Mouse (Mus musculus) activated CD4-positive, CD25-positive, alpha-beta regulatory T cell, adult 4 months (primary cell): ENCODE results near the gene Adam22. TPM values are rescaled to one million over a fixed set of nuclear protein-coding genes. Genes with fewer than 3 reads are reported as not detected.

Source experiments
- ATAC-seq: one replicate; pipeline ENCODE4 v1.8.0; 2017
- polyA plus RNA-seq, 2 experiments: library from polyadenylated mRNA; unstranded; fragments of 100-300 nt; shearing (Covaris generic); gene quantifications; one replicate each; pipeline ENCODE4 v1.2.1; 2017

The Adam22 gene
- polyA plus RNA-seq, 2 experiments from 2014 or later = 0.48 to 0.90 TPM

DNA sequence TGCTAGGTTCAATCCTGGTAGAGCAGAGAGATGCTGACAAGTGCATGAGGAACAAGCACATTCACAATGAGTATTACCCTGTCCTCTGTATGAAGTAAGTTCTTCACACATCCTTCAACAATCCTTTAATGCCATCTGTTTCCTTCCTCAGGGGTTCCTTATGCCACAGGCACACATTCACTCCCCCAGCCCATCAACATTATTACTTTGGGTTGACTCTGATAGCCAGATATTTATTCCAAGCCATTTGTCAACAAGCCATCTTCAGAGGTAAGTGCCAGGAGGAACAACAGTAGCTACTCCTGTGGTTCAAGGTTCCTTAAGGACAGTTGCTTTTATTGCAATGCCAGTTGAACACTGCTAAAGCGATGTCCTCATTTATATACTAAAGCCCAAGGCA, 216.3 kb downstream of the Adam22 start:
- ATAC-seq = no peak

DNA sequence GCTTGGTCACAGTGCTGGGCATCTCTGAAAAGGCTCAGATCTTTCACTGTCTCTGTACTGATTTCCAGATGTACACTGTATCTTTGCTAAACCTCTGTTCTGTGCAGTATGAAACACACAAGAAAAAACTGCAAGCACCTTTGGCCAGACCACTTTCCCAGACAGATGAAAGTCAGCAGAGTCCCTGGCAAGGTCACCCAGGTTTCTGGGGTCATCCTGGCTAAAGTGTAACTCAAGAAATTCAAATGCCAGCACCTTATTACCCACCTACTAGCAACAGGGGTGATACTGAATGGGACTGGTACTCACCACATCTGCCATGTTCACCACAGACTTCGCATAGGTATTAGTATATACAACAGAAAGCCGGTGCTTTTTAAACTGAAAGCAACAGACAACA, 221.8 kb downstream of the Adam22 start:
- ATAC-seq = no peak

DNA sequence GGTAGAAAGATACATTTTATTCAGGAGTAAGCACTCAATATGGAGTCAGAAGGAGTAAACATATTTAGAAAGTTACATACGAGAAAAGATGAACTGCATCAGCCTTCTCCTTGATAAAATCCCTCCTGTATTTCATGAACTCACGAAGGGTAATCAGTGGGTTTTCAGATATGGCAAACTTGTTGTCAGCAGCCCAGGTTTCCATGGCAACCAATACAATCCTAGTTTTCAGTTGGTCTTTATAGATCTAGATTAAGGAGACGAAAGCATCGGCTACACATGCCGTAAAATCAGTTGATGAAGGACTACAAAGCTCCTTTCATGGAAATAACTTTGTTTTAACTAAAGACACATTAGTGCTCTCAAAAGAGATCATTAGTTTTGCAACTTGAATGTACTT, 222.5 kb downstream of the Adam22 start:
- no peak for ATAC-seq

DNA sequence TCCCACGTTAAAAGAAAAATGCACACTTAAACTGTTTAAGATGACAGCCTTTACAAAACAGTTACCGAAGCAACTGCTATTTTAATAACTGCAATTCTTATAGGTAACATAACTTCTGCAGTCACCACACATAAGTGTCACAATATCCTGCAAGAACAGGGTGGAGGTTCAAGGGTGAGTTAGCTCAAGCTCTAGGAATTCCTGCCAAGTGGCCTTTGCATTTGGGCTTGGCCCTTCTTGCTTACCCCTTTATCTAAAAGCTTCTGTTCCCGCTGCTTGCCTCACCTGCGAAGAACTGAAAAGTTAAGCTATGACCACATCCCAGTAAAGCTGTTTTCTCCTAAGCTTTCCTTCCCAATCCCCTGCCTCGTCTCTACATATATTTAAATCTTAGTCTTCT, 235.4 kb downstream of the Adam22 start:
- no peak for ATAC-seq

DNA sequence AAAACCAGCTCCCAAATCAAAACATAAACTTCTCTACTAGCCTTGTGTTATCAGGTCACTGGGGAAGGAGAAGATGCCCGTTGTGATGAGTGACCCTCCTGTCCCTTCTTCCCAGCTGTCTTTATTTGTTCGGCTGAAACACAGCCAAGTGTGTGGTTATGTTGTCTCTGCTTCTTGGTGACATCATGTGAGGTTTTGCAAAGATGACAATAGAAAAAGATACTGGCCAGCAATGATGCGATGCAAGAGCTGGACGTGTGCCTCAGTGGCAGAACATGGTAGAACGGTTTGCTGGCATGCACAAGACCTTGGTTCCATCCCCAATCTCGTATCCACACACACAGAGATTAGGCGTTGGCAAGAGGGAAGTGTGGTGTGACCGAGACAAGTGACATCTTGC, 236.0 kb downstream of the Adam22 start:
- no peak for ATAC-seq

DNA sequence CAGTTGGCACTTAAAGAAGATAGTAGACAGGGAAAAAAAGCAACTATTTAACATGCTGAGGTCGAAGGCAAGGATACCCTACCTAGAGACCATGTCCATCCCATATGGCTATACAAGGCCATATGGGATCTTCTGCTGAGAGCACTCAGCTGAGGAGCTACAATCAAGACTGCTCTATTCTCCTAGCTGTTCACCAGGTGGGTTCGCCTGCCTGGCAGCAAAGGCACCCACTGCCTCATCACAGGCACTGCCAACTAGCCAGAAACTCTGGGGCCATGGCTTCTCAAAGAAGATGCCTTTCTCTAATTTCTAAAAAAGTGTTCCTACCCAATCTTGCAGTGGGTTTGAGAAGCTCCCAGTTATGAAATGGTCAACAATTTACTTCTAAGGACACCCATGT, 238.2 kb downstream of the Adam22 start:
- no peak for ATAC-seq

DNA sequence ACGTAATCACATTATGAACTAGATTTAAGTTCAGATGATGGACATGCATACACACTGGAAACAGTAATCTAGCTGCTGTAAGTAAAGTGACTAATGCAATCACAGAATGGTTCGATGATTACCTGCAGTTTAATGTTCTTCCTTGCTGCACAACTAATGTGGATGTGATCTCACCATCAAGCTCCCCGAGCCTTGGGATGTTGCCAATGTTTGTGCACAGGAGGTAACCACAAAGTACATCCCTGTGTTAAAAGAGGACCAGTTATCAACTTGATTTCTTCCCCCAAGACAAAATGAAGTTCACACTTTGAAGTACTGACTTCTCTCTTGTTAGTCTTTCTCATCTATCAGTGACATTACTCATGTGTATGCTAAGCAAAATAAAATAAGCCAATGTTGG, 247.0 kb downstream of the Adam22 start:
- ATAC-seq = no peak

DNA sequence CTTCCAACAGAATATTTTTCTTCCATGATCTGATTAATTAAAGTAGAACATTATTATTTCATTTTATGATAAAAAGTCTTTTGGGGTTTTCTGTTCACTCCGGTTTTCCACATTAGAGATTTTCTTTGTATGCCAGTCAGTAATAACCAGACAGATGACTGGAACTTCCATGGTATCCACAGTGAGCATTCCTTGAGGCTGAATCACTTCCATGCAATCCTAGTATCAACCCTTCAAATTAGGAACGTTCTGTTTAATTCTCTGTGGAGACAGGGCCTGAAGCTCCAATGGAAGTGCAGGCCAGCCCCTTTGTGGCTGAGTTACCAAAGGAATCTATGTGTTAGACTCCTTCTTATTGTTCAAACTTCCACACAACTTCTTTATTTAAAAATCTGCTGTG, 247.9 kb downstream of the Adam22 start:
- no peak for ATAC-seq

DNA sequence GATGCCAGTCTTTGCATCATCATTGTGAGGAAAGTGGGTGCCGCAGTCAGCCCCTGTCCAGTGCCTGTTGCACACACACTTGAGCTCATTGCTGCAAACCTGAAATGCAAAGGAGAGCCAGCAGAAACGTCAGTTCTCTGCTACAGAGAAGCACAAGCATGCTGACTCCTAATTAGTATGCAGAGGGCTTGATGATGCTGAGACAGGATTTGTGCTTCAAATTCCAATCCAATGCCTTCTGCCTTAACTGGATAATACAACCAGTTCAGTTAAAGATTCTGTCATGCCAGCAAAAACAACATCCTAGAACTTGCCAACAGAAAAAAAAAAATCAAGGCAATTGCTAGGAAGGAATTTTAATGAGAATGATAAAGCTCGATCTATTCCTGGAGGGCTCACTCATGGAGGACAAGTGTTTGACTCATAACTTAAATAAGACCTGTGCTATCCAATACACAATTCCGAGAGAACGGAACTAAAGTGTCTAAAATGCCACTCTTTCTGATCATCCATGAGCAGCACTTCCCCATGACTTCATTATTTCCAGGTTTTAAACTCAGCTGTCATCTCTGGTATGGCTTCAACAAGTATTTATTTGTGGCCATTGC, 251.3 kb downstream of the Adam22 start:
- ATAC-seq = no peak

DNA sequence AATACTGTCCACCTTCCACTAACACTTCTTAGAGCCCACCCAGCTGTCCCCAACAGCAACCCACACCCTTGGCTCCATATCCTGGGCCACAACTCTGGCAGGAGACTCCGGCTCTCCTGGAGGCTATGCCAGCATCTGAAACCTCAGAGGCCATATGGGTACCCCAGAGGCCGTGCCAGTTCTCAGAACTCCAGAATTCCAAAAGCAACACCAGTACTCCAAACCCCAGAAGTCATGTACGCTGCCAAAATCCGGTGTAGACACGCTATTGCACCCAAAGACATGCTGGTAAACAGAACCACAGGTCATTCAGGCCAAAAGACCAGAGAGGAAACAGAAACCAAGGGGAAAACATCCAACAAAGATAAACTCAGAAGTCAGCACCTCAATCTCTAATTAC, 255.7 kb downstream of the Adam22 start:
- ATAC-seq = no peak

DNA sequence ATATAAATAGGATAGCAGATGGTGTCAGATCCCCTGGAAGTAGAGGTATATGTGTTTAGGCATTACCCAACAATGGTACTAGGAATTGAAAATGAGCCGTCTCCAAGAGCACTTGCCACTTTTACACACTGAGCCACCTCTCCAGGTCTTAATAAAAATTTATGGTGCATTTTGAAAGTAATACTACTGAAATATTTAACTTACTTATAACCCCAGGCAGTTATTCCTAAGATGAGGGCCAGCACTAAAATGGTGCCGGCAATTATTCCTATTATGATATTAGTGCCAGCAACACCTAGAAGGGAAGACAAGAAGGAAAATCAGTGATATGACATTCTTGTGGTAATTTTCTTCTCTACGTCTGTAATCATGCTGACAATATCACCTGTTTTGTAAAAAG, 256.3 kb downstream of the Adam22 start:
- ATAC-seq = no peak

DNA sequence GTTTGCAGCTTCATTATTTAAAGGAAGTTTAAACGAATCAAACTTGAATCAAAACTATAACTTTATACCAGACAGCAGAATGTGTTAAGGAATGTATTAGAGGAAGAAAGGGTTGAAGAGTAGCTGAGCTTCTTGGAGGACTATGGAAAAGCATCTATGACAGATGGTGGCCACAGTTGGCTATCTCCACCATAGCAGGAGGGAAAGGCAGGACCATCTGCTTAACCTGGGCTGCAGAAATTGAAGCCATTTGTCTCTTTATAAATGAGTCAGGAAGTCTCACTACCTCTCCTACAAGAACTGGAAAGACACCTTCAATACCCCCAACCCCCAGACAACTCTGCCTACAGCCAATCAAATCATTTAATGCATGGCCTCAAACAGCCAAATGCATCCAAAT, 272.3 kb downstream of the Adam22 start:
- no peak for ATAC-seq

DNA sequence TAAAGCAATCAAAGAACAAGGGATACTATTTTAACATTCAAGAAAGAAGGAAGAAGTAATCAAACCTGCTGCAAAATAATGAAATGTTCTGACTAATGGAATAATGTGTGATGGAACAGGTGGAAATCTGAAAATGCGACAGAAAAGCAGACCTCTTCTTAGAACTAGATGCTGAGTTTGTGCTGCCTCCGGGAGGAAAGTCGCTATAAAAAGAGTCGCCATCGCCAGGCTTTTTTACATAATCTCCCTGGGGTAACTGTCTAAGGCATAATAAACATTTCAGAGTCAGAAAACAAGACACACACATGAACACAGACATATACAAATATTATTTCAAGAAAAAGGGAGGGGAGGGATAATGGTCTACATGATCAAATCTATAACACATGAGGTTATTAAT, 273.0 kb downstream of the Adam22 start:
- no peak for ATAC-seq

DNA sequence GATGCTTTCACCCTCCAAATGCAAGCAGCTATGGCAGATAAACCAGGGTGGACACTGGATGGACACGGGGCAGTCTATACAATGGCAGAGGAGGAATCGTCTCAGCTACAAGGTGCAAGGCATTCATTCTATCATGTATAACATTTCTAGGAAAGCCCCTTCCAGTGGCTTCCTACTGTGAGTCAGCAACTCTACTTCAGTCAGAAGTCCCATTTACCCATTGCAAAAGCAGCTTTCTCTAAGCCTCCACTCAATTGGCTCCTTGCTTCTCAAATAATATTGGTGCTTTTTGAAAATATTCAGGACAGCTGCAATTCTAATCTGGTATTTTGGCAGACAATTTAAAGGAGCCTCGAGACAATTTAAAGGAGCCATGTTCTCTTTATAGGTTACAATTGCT, 279.8 kb downstream of the Adam22 start:
- ATAC-seq = no peak

DNA sequence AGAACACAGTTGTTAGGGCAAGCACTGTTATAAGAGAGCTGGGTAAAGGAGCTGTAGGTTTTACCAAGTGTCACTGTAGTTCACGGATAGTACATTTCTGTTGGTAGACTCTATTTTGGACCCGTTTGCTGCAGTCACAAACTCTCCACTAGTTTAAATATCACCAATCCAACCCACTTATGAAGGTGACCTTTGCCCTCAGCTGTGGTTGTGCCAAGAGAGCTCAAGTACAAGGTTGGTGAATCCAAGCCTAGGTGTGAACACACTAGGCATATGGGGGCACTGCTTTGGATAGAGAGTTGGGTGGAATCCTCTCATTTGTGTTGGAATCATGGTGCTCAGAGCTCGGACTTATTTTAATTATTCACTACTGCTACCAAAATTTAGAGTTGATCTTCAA, 282.3 kb downstream of the Adam22 start:
- ATAC-seq = no peak

DNA sequence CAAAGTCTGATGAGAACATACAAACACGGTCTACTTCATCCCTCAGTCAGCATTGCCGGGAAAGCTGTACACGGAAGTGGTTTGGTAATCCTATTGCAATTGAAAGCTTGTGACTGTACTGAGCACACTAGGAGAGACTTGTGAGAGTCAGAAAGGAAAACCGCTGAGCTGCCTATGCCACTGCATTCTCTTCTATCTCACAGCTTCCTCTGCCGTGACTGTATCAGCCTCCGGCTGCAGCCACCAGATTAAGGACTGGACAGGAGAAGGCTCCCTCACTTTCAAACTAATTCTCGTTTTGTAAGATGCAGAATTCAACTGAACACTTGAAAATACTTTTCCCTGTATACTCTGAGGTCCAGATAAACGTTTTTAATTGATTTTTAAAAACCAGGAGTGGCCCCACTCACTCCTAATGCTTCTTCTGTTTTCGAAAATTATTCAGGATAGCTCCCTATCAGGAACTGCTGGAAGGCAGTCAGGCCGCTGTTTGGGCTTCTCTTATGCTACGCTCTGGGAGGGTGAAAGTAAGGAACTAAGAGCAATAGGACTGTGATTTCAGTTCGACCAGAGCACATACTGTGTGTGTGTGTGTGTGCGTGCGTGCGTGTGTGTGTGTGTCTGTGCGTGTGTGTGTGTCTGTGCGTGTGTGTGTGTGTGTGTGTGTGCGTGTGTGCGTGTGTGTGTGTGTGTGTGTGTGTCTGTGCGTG, 285.0 kb downstream of the Adam22 start:
- no peak for ATAC-seq

DNA sequence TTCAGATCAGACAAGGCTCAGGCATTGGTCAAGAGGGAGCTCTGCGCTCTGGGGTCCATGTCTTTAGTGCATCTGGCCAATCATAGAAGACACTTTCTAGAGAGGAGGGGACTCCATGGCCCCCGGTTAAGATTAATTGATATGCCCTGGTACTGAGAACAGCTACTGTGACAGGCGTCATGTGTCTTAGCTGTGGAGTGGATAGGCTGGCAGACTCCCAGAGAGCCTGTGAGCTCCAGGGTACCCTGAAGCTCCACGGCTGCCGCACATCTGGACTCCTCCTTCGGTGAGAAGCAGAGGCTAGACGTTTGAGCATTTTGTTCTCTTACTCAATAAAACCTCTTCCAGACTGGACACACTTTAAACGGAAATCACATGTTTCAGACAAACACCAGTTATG, 290.5 kb downstream of the Adam22 start:
- ATAC-seq = no peak

DNA sequence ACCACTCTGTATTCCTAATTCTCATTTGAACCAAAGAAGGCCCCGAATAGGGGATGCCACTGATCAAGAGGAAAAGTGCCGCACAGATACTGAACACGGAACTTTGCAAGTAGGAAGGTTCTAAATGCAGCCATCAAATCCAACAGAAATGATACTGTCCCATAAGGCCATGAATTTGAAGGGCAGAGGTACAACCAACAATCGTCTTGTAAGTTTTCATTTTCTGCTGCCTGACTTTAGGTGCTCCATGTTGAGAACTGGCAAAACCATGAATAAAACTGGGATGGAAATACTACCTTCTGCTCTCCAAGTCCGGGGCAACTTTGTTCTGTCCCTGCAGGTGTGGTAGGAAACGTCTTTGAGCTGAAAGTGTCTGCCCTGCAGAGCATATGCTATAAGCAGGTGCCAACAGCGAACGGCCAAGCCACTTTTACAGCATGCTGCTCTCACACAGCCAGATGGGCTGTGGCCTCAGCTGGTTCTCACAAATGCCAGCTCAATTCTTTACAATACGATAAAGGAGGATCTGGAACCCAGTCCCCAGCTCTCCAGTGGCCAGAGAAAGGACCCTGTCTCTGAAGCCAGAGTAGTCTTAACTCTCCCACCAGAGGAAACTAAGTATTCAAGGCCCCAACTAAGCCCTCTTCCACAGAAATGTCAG, 293.9 kb downstream of the Adam22 start:
- no peak for ATAC-seq

DNA sequence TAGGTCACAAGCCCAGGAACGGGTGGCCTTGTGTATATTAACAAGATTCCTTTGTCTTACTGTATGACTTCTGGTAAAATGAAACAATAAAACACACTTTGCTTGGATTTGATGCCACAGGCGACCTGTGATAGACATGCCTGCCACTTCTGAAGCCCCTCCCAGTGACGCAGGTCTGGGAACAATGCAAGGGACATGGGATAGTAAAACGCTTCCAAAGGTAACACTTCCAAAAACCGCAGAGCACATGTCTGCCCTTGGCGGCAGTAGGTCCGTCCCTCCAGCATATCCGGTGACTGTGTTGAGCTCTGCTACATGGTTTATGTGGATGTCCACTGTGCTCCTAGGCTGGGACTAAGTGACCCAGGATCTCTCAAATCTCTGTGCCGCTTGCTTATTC, 294.6 kb downstream of the Adam22 start:
- no peak for ATAC-seq

DNA sequence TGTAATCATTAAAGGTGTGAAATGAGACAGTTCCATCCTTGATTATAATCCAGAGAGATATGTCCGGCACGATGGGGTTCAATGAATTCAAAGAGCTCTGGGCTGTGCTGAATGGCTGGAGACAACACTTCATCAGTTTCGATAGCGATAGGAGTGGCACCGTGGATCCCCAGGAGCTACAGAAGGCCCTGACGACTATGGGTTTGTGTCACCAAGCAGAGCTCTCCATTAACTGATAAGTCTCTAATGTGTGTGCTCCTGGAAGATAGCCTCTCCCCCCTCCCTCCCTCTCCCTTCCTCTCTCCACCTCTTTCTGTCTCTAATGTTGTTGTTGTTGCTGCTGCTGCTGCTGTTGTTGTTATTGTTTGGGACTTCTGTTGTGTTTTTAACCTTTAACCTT, 304.8 kb downstream of the Adam22 start:
- ATAC-seq = no peak

DNA sequence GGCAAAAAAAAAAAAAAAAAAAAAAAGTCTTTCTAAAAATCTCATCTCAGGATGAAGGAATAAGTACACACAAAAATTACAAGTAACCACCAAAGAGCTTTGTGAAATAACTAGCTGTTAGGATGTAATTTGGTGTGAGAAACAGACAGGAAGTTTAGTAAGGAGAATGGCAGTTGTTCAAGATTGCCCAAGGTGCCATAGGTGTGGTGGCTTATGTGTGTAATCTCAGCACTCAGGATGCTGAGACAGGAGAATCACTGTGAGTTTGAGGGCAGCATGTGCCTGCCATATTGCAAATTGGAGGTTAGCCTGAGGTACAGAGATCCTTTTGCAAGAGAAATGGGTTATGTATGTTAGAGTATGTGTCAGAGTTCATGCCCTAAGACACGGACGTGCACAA, 305.5 kb downstream of the Adam22 start:
- ATAC-seq = no peak

DNA sequence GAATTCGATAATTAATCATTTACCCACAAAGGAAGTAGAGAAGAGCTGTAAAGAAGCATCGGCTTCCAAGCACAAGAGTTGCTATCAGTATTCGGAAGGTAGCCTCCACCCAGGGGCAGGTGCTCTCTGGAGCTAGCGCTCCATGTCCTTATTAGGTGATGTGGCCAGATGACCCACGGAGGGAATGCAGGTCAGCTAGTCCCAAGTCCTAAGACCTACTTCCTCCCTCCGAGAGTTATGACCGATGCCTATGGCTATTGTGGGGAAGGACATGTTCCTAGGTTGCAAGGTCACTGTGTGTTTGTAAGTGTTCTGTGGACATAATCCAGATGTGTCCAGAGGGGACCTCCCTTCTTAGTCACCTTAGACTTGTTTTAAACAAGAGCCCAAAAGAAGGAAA, 309.9 kb downstream of the Adam22 start:
- no peak for ATAC-seq

DNA sequence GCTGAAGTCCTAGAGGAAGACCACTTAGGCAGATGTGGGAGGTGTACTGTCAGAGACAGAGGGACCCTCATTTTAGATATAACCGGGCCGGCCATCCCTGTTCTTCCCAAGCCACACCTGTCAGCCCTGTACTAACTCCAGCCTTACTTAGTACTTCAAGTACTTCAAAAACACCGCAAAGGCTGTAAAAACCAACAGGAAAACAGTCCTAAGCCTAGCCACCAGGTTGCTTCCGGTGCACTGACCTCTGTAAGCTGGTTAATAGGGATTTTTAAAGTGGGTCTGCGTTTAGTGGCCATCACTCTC, 311.0 kb downstream of the Adam22 start:
- peak; percentile 1 for ATAC-seq

DNA sequence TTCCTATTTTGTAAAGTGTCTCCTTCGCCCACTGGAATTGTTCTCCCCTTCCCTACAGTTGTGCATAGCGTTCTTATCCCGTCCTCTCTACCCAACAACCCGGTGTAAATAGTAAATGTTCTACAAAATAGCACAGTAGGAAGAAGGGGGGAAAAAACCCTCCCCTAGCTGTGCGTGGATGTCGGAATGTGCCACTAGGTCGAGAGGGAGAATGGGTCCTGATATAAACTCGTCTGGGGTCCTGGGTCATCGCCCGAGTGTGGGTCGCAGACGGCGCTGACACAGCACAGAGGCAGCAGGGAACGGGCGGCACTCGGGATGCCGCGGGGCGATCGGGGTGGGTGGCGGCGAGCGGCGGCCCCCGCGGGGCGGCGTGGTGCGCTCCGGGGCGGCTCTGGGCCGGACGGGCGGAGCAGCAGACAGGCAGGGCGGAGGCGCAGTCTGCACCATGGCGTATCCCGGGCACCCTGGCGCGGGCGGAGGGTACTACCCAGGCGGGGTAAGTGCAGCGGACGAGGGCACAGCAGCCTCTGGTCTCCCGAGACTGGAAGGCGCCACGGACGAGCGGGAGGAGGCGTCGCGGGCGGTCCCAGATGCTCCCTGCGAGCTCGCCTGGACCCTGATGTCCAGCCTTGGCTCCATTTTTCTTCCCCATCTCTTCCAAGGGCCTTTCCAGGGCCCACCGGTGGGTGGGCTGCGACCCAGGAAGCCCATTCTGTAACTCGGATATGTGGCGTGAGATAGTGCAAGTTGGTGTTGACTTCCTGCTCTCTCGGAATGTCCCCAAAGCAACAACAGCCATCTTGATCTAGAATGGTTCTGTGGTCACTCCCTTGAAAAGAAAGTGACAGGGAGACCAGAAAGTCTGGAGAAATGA, 311.6 kb downstream of the Adam22 start:
- ATAC-seq = peak; percentile 90
